Mouse (Mus musculus): ENCODE measurements around the gene Mettl5.

- no peak for TF ChIP-seq CTCF (IDR thresholded peaks at IDR 0.05; ENCODE audit: insufficient read depth, low read depth, low read length)
- TF ChIP-seq POLR2A (IDR thresholded peaks at IDR 0.05; ENCODE audit: insufficient read depth, low read depth, low read length) = no peak
Observed at GRCm38 (mm10) chr2:69849215-69849614, 36.2 kb downstream of the Mettl5 start.

All from olfactory bulb, adult 2 months (tissue).